Mouse (Mus musculus) adrenal gland, adult 18-20 months (tissue): ENCODE measurements around the gene Gm42906. TPM values are rescaled to one million over a fixed set of nuclear protein-coding genes. Genes with fewer than 3 reads are reported as not detected.

Experiments
- DNase-seq, 2 experiments: peaks; one replicate each; pipeline ENCODE4 v3.0.0; 2021 to 2022; ENCODE audit warnings: low spot score in 2 of 2
- total RNA-seq, 2 experiments: library from RNA; stranded (reverse); gene quantifications; 1 replicate in 1 of 2; 2 replicates in 1 of 2; pipeline ENCODE4 v1.2.3; 2021

Gene Gm42906
- total RNA-seq, 2 experiments from 2014 or later, result 0.93 TPM; not detected in 1

GRCm38 (mm10) chr5:151037871-151038270 is 390.1 kb downstream of the Gm42906 start:
- DNase-seq, result no peak

GRCm38 (mm10) chr5:151034715-151035512 is 393.0 kb downstream of the Gm42906 start:
- no peak for DNase-seq

- DNase-seq, result no peak
Observed at GRCm38 (mm10) chr5:151028906-151029305, 399.1 kb downstream of the Gm42906 start.

GRCm38 (mm10) chr5:151027171-151027570 is 400.8 kb downstream of the Gm42906 start:
- no peak for DNase-seq

GRCm38 (mm10) chr5:151026069-151026468 is 401.9 kb downstream of the Gm42906 start:
- DNase-seq, result no peak

- no peak for DNase-seq
Observed at GRCm38 (mm10) chr5:151024483-151024882, 403.5 kb downstream of the Gm42906 start.

GRCm38 (mm10) chr5:151023461-151023860 is 404.5 kb downstream of the Gm42906 start:
- no peak for DNase-seq

- DNase-seq, result no peak
Observed at GRCm38 (mm10) chr5:151022939-151023338, 405.0 kb downstream of the Gm42906 start.

GRCm38 (mm10) chr5:151022026-151022425 is 405.9 kb downstream of the Gm42906 start:
- no peak for DNase-seq

GRCm38 (mm10) chr5:151020831-151021230 is 407.1 kb downstream of the Gm42906 start:
- no peak for DNase-seq

GRCm38 (mm10) chr5:151020031-151020820 is 407.7 kb downstream of the Gm42906 start:
- no peak for DNase-seq

- no peak for DNase-seq
Observed at GRCm38 (mm10) chr5:151018959-151019358, 409.0 kb downstream of the Gm42906 start.

- no peak for DNase-seq
Observed at GRCm38 (mm10) chr5:151018450-151018849, 409.5 kb downstream of the Gm42906 start.

Other genes starting within 250 kb of the Gm42906 start
- 10 to 100 TPM in 1 of 2 experiments, 1 to 10 TPM in 1; 8.9 to 14.4 TPM for gene Stard13, start 194.3 kb downstream of the Gm42906 start, total RNA-seq
- not detected for gene Vmn2r18, start 177.9 kb upstream of the Gm42906 start, total RNA-seq
- 10 to 100 TPM in 1 of 2 experiments, 1 to 10 TPM in 1; 9.9 to 11.7 TPM for gene Rfc3, start 223.1 kb upstream of the Gm42906 start, total RNA-seq